Mouse (Mus musculus): ENCODE measurements at regions not wholly inside any gene's neighbourhood (a gene's known extent, or its start where the extent isn't known, plus 50 kb on each side); places are given as distances from the start of the nearest gene placed in this dataset.
A peak's percentile ranks its signal among the peaks of the same experiment; 100 is the strongest.

GRCm38 (mm10) chr10:38269136-38269535 is 552.4 kb downstream of the Rfpl4b start:
- DNase-seq (ENCODE audit: low spot score in 2 of 2), result peak in 1 of 2 experiments; percentile 16

GRCm38 (mm10) chr10:38265564-38265963 is 556.0 kb downstream of the Rfpl4b start:
- DNase-seq (ENCODE audit: low spot score in 2 of 2), result no peak

DNA sequence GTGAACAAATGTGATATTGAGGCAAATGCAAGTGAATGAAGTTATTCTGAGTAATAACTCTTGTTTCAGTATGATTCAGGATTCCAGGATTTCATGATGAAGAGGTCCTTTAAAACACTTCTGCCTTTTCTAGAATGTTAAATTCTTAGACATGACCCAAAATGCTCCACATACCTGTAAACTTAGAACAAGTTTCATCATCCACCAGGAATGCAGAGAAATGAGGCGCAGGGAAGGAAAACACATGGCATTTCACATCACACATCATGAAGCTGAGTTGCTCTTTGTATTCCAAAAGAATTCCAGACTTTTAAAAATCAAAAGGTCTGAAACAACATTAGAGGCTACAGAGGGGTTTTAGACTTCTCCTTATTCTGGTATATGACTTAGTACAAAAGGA is 574.8 kb downstream of the Rfpl4b start:
- DNase-seq (ENCODE audit: low spot score in 2 of 2), result no peak
